Mouse (Mus musculus): ENCODE results near the gene Fam206a. TPM values are rescaled to one million over a fixed set of nuclear protein-coding genes. Genes with fewer than 3 reads are reported as not detected.

The Fam206a gene
- polyA plus RNA-seq, 2 experiments from 2014 or later, result 13.3 to 18.0 TPM

DNA sequence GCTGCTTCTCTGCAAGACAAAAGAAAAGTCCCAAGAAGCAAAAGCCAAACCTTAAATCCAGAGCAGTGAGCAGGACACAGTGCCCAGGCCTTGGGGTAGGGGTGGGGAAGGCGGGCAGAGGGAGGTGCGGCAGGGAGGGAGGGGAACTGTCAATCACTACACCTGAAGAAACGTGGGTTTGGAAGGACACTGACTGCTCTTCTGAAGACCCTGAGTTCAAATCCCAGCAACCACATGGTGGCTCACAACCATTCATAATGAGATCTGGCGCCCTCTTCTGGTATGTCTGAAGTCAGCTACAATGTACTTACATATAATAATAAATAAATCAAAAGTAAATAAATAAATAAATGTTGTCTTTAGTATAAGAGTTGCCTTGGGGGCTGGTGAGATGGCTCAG is 42.8 kb downstream of the Fam206a start:
- no peak for ATAC-seq

DNA sequence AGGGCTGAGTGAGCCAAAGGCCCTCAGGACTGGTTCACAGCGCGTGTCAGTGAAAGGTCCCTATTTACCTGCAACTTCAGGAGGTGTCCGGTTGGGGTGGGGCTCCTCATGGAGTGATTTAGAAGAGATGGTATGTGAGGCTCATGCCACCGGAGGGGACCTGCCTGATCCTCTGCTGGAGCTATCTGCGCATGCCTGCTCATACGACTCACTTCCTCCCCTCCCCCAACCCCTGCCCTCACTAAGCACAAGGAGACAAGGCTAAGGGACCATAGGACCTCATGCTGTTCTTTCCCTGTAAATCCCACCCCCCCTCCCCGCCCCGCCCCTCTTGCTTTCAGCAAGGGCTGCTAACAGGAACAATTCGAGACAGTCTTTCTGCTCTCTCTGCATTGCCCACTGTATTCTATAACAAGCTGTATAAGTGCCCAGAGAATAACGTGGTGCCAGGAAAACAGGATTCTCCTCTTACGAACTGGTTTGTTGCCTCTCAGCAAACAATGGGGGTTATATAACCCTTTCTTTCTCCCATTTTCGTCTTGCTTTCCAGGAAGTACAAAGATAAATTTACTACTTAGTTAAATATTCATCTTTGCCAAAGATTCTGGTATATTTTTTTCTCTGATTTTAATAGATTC is 43.9 kb downstream of the Fam206a start:
- no peak for ATAC-seq

DNA sequence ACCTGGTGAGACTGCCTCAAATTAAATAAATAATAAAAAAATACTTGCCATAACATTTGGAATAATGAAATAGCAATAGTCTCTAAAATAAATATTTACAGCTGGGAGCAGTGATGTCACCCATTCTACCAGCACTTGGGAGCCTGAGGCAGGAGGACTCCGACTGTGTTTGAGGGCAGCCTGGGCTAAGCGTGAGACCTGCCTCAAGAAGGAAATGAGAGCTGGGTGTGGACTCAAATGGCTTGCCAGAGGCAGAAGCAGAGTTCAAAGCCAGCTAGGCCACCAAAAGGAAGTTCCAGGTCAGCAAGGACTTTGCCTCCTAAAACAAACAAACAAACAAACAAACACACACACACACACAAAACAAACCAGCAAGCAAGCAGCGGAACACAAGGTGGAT is 45.3 kb downstream of the Fam206a start:
- no peak for ATAC-seq

DNA sequence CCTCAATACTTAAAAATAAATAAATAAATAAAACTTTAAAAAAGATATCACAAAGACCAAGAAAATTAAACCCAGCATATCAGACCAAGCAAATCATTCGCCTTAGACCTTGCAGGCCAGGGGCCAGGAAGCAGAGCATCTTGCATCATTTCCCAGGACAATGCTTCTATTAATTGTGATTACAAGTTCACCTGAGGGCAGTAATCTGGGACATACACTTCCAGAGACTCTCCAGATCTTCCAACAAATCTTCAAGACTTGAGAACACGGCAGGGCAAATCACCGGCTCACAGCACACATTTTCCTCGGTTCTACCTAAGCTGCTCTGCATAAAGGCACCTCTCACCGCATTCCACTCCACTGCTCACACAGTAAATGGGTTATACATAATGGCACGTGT is 45.9 kb downstream of the Fam206a start:
- no peak for ATAC-seq

DNA sequence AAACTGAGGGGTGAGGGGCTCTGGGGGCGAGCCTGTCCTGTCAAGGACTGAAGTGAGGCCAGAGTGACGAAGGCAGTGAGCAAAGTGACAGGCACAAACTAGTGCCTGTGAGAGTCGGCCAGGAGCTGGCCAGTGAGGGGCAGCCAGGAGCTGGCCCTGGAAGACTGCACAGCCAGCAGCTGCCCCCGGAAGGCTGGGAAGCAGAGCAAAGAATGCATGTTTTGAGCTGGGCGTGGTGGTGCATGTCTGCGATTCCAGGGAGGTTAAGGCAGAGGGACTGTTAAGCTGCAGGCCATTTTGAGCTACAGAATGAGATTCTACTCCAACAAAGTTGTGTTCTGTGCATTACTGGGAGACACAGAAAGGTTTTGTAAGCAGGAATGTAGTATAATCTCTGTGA is 48.6 kb downstream of the Fam206a start:
- no peak for ATAC-seq

DNA sequence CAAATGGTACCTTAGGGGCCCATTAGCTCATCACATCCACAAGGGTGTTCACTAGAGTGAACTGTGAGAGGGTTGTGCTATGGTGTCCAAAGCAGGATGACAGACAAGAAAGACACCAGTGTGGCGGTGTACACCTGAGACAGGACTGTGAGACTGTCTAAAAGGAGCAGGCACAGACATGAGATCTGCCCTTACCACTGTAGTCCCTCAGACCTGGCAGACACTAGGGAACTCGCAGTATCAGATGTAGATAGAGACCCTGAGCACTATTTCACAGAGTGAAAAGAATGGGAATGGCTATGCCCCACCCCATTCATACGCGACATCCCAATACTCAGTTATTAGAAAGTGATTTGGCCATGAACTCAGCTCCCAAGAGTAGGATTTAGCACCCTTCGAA is 53.8 kb downstream of the Fam206a start:
- no peak for ATAC-seq

DNA sequence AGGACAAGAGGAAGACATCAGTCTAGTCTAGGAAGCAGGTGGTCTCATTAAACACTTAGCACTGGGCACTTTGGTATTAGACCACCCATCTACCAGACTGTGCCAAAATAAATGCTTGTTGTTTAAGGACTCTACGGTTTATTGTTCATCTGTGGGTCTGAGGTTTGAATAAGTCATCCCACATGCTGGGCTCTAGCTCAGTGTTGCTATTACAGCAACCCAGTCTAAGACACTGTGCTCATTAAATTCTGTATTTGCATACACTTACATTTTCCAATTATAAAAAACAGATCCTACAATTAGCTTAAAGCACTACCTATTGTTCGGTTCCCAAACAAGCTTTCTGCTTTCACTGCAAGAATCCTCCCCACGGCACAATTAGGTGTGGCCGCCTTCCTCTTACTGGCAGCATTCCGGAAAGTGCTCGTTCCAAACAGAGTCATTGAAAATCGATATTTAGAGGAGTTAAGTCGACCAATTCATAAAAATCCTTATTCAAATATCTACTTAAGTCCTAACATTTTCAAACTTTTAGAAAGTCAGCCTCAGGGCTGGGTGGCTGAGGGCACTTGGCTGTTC is 54.3 kb downstream of the Fam206a start:
- no peak for ATAC-seq

DNA sequence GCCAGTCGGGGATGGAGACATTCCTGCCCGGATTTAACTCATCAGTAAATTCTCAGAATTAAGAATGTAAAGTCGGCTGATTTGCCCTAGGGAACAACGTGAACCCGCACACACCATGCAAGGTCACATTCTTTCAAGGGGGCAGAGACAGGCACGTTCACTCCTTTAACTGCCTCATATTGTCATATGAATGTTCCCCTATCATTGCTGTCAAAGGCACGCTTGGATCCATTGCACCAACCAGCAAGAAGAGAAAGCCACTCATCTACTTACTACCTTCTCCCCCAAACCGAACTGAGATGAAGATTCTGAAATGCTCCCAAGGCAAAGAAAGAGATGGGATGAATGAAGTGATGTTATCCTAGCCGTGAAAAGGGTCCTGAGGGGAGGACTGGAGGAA is 56.6 kb downstream of the Fam206a start:
- ATAC-seq, result no peak

Other genes with a start within 250 kb of the Fam206a start
- gene Gm26657, start 62.3 kb upstream of the Fam206a start, polyA plus RNA-seq (2017; shearing (Covaris generic)), result not detected
- not detected for gene Actl7b, start 60.9 kb upstream of the Fam206a start, polyA plus RNA-seq (2017; shearing (Covaris generic))
- not detected for gene Actl7a, start 58.9 kb upstream of the Fam206a start, polyA plus RNA-seq (2017; shearing (Covaris generic))
- 10 to 100 TPM; 19.3 to 20.3 TPM for gene Elp1, start within 50 bp of the Fam206a start, polyA plus RNA-seq (2017; shearing (Covaris generic))
- 1 to 10 TPM; 2.0 to 2.2 TPM for gene Ctnnal1, start 62.8 kb downstream of the Fam206a start, polyA plus RNA-seq (2017; shearing (Covaris generic))
- gene Tmem245, start 145.1 kb downstream of the Fam206a start, polyA plus RNA-seq (2017; shearing (Covaris generic)), result 1 to 10 TPM; 5.1 to 5.7 TPM
- under 1 TPM in 1 of 2 experiments, not detected in 1; 0.16 TPM for gene Frrs1l, start 188.0 kb downstream of the Fam206a start, polyA plus RNA-seq (2017; shearing (Covaris generic))

Measured in activated CD4-positive, CD25-positive, alpha-beta regulatory T cell, adult 4 months (primary cell).